Mouse (Mus musculus): Measurements from ENCODE around the gene Fxr1. TPM values are rescaled to one million over a fixed set of nuclear protein-coding genes. Genes with fewer than 3 reads are reported as not detected.

Gene Fxr1
- total RNA-seq (2023): 100 to 1,000 TPM; 119 to 129 TPM

GRCm38 (mm10) chr3:34019540-34020381 is at the start of gene Fxr1:
Fxr1 (plus strand) TSS chr3:34019943.

GRCm38 (mm10) chr3:34080900-34081662 is 61.3 kb downstream of the Fxr1 start, which contains the start of gene Dnajc19:
Dnajc19 (minus strand) TSS chr3:34081321.

Other genes with a start within 250 kb of the Fxr1 start
- gene Ttc14, start 220.1 kb upstream of the Fxr1 start, total RNA-seq (2023): 100 to 1,000 TPM; 128 TPM
- not detected for gene Ccdc39, start 175.6 kb upstream of the Fxr1 start, total RNA-seq (2023)
- 10 to 100 TPM; 37.7 to 43.3 TPM for gene Dnajc19, start 61.4 kb downstream of the Fxr1 start, total RNA-seq (2023)